Mouse (Mus musculus) c-Kit-positive CD71-positive TER-119-positive erythroid progenitor cells, embryonic 14.5 days (primary cell): ENCODE results near the gene Rexo5.

ENCODE experiments used
- DNase-seq: peaks from one replicate; pipeline ENCODE4 v3.0.0-alpha.2; 2013; ENCODE audit warnings: low spot score

The Rexo5 gene

DNA sequence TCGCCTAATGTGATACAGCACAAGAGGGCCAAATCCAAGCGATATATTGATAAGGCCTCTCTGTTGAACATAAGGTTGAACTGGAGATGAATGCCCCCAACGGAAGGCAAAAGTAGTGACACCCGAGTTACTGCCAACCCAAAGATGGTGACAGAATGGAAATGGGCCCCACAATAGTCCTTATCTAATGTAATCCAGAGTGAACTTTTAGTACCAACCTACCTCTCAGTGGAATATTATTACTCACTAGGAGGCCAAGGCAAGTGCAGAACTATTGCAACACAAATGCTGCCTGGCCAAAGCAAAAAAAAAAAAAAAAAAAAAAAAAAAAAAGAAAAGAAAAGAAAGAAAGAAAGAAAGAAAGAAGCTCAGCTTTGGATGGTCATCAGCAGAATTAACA is 98.9 kb downstream of the Rexo5 start:
- no peak for DNase-seq

DNA sequence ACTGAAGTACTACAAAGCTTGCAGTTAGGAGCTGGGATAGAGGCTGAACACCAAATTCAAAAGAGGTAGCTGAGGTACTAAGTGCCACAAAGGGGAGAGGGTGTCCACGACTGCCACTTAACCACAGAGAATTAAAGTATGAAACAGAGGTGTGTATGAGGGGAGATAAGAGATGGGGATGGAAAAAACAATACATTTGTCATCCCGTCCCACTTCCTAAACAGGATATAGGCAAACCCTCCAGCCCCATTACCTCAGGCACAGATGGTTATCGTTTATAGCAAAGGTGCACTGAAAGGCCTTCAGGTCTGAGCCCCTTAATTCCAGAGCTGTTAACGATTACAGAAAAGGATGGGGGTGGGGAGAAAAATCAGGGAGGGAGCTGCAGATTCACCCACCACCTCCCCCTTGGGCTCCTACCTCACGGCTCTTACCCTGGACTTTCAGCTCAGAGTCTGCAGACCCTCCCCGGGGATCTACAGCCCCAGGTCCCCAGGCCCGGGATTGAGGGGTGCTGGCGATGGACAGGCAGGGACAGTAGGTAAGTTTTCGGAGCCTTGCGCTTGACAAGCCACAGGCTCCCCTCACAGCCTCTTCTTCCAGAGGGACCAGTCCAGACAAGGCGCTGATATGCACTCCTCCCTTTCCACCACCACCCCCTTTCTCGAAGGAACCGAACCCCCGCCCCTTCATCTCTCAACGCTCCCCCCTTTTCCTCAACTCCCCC is 101.2 kb downstream of the Rexo5 start:
- DNase-seq = peak; percentile 10

- DNase-seq = peak; percentile 94
Measured at GRCm38 (mm10) chr7:119895639-119896512, 102.1 kb downstream of the Rexo5 start, which contains the start of the genes Lyrm1 and Dcun1d3. Lyrm1 (plus strand) TSS chr7:119895861. Dcun1d3 (minus strand) TSS chr7:119896298.

GRCm38 (mm10) chr7:119897521-119898109 is 103.8 kb downstream of the Rexo5 start:
- DNase-seq = peak; percentile 29

GRCm38 (mm10) chr7:119898247-119898856 is 104.5 kb downstream of the Rexo5 start:
- DNase-seq = no peak
